Mouse (Mus musculus) C2C12 (cell line): ENCODE data around the gene Cmah. TPM values are rescaled to one million over a fixed set of nuclear protein-coding genes. Genes with fewer than 3 reads are reported as not detected.

ENCODE experiments used
- H3K27me3 ChIP-seq: one replicate; pipeline ENCODE4 v1.6.1; 2011; ENCODE audit not compliant: control insufficient read depth, insufficient read depth, insufficient read length
- H3K36me3 ChIP-seq: one replicate; pipeline ENCODE4 v1.6.1; 2011; ENCODE audit not compliant: control insufficient read depth, insufficient read depth
- H3K4me3 ChIP-seq: one replicate; pipeline ENCODE4 v1.5.1; 2011; ENCODE audit warnings: mild to moderate bottlenecking, control low read depth; ENCODE audit not compliant: poor library complexity, insufficient read depth, severe bottlenecking
- H3K79me2 ChIP-seq: one replicate; pipeline ENCODE4 v1.6.1; 2011; ENCODE audit not compliant: control insufficient read depth, insufficient read depth
- H3K79me3 ChIP-seq: one replicate; pipeline ENCODE4 v1.6.1; 2011; ENCODE audit warnings: low read depth, control low read depth
- H3ac ChIP-seq: one replicate; pipeline ENCODE3; 2011; ENCODE audit warnings: low read depth; ENCODE audit not compliant: control insufficient read depth, insufficient read length
- CEBPB ChIP-seq: IDR thresholded peaks from one replicate; pipeline ENCODE4 v1.6.1; 2011; ENCODE audit warnings: low read depth, mild to moderate bottlenecking, control low read depth, moderate library complexity
- CTCF ChIP-seq: IDR thresholded peaks from one replicate; pipeline ENCODE4 v1.5.1; 2011; ENCODE audit not compliant: control insufficient read depth, insufficient read depth, insufficient read length
- FOSL1 ChIP-seq: IDR thresholded peaks from one replicate; pipeline ENCODE4 v1.8.0; 2011; ENCODE audit warnings: mild to moderate bottlenecking, low read length; ENCODE audit not compliant: poor library complexity, insufficient read depth, severe bottlenecking
- MAX ChIP-seq: IDR thresholded peaks from one replicate; pipeline ENCODE4 v1.6.1; 2011; ENCODE audit warnings: mild to moderate bottlenecking, control low read depth
- MYOD1 ChIP-seq: IDR thresholded peaks from one replicate; pipeline ENCODE4 v1.6.1; 2011; ENCODE audit warnings: low read depth; ENCODE audit not compliant: control insufficient read depth, insufficient read length
- MYOG ChIP-seq: IDR thresholded peaks from one replicate; pipeline ENCODE4 v1.6.1; 2011; ENCODE audit not compliant: control insufficient read depth, insufficient read length; ENCODE audit errors: extremely low read depth
- USF1 ChIP-seq: IDR thresholded peaks from one replicate; pipeline ENCODE4 v1.6.1; 2011; ENCODE audit warnings: low read depth, mild to moderate bottlenecking, control low read depth, moderate library complexity
- polyA plus RNA-seq: library from polyadenylated mRNA; unstranded; fragments of >200 nt; fragmentation: generic; extraction: Trizol; gene quantifications from one replicate; pipeline ENCODE4 v1.2.1, GENCODE M21; 2012; ENCODE audit warnings: missing spikeins

Gene Cmah
- polyA plus RNA-seq, 1 experiment, result 0.14 TPM

GRCm38 (mm10) chr13:24421987-24422386 is 94.8 kb downstream of the Cmah start:
- Histone ChIP-seq H3K79me3 (no peaks in the 10 kb centered on the region), H3K79me2 (no peaks in the 10 kb centered on the region), H3K36me3 (no peaks in the 10 kb centered on the region), H3ac (no peak overlapping the region), H3K4me3 (no peak overlapping the region), H3K27me3 (peaks cover 9% of the 10 kb centered on the region)
- TF ChIP-seq MYOD1 (no peak), CEBPB (no peak), MYOG (no peak), USF1 (no peak), MAX (no peak), FOSL1 (no peak), CTCF (no peak)

- H3K4me3 ChIP-seq, result no peak overlapping the region
- no peaks in the 10 kb centered on the region for H3K79me3 ChIP-seq
- no peaks in the 10 kb centered on the region for H3K79me2 ChIP-seq
- TF ChIP-seq MAX, result no peak
- TF ChIP-seq CEBPB, result no peak
- no peak for TF ChIP-seq MYOG
- TF ChIP-seq CTCF, result no peak
- no peak for TF ChIP-seq FOSL1
- TF ChIP-seq MYOD1, result no peak
- H3K36me3 ChIP-seq, result no peaks in the 10 kb centered on the region
- H3ac ChIP-seq, result no peak overlapping the region
- H3K27me3 ChIP-seq, result peaks cover 3% of the 10 kb centered on the region
Observed at GRCm38 (mm10) chr13:24430215-24430614, 103.0 kb downstream of the Cmah start.

- H3K36me3 ChIP-seq, result no peaks in the 10 kb centered on the region
- H3K79me3 ChIP-seq, result no peaks in the 10 kb centered on the region
- no peak for TF ChIP-seq CTCF
- H3K79me2 ChIP-seq, result no peaks in the 10 kb centered on the region
- peaks cover 3% of the 10 kb centered on the region for H3K27me3 ChIP-seq
- no peak overlapping the region for H3K4me3 ChIP-seq
- H3ac ChIP-seq, result no peak overlapping the region
Observed at GRCm38 (mm10) chr13:24431593-24431992, 104.4 kb downstream of the Cmah start.

GRCm38 (mm10) chr13:24442272-24442671 is 115.1 kb downstream of the Cmah start:
- H3K79me3 ChIP-seq, result no peaks in the 10 kb centered on the region
- H3K36me3 ChIP-seq, result no peaks in the 10 kb centered on the region
- H3K4me3 ChIP-seq, result no peak overlapping the region
- no peak overlapping the region for H3ac ChIP-seq
- no peaks in the 10 kb centered on the region for H3K79me2 ChIP-seq
- TF ChIP-seq CTCF, result no peak
- TF ChIP-seq MAX, result no peak
- TF ChIP-seq MYOG, result no peak
- no peak for TF ChIP-seq FOSL1
- TF ChIP-seq MYOD1, result no peak
- TF ChIP-seq USF1, result no peak
- no peak for TF ChIP-seq CEBPB
- no peaks in the 10 kb centered on the region for H3K27me3 ChIP-seq

DNA sequence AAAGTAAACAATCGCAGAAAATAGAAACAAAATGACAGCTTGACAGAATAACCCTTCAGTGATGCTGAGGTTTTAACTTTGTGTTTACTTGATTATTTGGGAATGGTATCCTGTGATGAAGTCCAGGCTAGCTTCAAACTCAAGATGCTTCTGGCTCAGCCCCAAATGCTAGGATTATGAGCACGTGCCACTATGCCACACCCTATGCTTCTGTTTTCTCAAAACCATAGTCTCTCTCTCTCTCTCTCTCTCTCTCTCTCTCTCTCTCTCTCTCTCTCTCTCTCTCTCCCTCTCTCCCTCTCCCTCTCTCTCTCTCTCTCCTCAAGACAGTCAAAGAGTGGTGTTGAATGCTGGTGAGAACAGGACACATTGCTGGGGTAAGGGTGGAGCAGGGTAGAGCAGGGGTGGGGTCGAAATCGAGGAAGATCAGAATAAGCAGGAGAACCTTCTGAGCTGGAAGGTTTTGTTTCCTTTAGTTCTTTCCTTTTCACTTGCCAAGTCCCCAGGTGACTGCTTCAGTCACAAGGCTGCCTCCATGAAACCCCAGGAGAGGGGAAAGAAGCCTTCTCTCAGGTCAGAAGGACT is 116.7 kb downstream of the Cmah start:
- Histone ChIP-seq H3ac (no peak overlapping the region), H3K36me3 (no peaks in the 10 kb centered on the region), H3K79me2 (no peaks in the 10 kb centered on the region), H3K79me3 (no peaks in the 10 kb centered on the region), H3K27me3 (no peaks in the 10 kb centered on the region), H3K4me3 (no peak overlapping the region)
- TF ChIP-seq MAX (no peak), MYOD1 (no peak), CTCF (no peak), MYOG (no peak), CEBPB (no peak), FOSL1 (no peak), USF1 (no peak)

DNA sequence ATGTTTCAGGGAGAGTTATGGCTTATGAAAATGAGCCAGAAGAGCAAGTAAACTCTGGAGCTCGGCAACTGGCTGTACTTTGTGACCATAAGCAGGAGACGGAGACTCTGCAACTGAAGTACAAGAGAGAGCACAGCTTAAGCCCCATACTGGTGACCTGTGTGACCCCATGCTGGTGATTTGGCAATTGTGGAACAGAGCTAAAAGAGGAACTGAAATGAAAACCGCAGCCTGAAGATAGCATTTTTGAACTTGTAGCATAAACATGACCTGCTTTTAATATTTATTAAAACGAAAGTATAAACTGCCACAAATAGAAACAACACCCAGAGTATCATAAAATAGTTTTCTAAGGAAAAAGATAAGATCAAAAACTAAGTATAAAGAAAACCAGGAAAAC is 117.5 kb downstream of the Cmah start:
- no peaks in the 10 kb centered on the region for H3K36me3 ChIP-seq
- TF ChIP-seq MYOD1 (no peak), CTCF (no peak), USF1 (no peak), FOSL1 (no peak), MYOG (no peak)
- no peaks in the 10 kb centered on the region for H3K27me3 ChIP-seq
- no peak overlapping the region for H3K4me3 ChIP-seq
- no peaks in the 10 kb centered on the region for H3K79me2 ChIP-seq
- no peaks in the 10 kb centered on the region for H3K79me3 ChIP-seq
- no peak overlapping the region for H3ac ChIP-seq
